In the genomic region with DNA sequence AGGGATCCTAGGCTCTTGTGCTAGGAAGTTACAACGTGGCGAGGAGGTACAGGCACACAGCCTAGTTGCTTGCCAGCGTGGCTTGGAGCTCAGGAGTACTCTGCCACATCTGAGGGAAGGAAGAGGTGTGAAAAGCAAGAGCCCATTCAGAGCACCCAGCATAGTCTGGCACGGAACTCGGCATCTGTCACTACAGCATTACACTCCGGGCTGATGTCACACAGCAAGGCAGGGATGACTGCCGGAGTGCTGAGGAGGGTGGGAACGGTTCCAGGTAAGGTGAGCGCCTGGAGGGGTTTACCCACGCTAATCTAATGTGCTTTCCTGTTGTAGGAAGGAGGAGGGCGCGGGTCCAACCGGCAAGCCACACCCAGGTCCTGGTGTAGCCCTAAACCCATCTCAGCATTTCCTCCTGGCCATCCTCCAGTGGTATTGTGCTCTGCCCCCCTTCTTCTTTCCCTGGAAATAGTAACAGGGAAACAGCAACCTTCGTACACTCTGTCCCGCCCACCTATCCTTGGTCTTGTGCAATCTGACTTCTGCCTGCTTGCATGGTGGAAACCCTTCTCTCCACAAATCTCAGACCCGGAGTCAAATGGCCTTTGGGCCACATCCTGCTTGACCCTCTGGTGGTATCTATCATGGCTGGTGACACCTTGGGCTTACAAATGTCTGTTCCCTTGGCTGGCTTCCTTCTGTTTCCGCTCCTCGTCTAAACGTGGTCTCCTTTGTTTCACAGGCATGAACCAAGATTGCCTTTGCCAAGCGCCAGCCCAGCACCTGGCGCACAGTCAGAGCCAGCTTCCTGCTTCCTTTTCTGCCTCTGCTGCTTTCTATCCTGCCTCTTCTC, we compare ENCODE assay signal across 8 mouse cellular contexts. TPM values are rescaled to one million over a fixed set of nuclear protein-coding genes. Genes with fewer than 3 reads are reported as not detected.
A peak's percentile ranks its signal among the peaks of the same experiment; 100 is the strongest.
DNase-seq lines count a peak whose midpoint lies in the region; ATAC-seq and TF ChIP-seq lines count a peak whose summit lies in the region.

No protein-coding gene starts in this region.

- peaks cover 92% of the 10 kb centered on the region for H3K36me3 ChIP-seq in hindbrain, embryonic 13.5 days
- H3K36me3 ChIP-seq in hindbrain, embryonic 11.5 days (ENCODE audit: control insufficient read depth, insufficient read depth, low read length), result peaks cover 9% of the 10 kb centered on the region; the same call in 1 of the 2 replicates
- no peaks in the 10 kb centered on the region; the same call in 1 of the 2 replicates for H3K36me3 ChIP-seq in kidney, adult 2 months (ENCODE audit: control insufficient read depth, insufficient read depth, low read length)

- H3K4me1 ChIP-seq in hindbrain, embryonic 13.5 days (replicated peaks), result peaks cover 15% of the 10 kb centered on the region
- peaks cover 3% of the 10 kb centered on the region for H3K4me1 ChIP-seq in hindbrain, embryonic 11.5 days (replicated peaks; ENCODE audit: control insufficient read depth, insufficient read depth, low read length)
- no peaks in the 10 kb centered on the region for H3K4me1 ChIP-seq in kidney, adult 2 months (ENCODE audit: control insufficient read depth, insufficient read depth, low read length)

- WGBS in hindbrain, embryonic 13.5 days, result 86% methylated on average over 21 of the region's 21 CpGs
- WGBS in hindbrain, embryonic 11.5 days, result 90% methylated on average over 21 of the region's 21 CpGs
- 42% methylated on average over 21 of the region's 21 CpGs for WGBS in kidney, adult 2 months

- intact Hi-C loops in left cerebral cortex, postnatal 36 days (cut with DNase I), result no loop called here

- no peak for TF ChIP-seq POLR2A in kidney, adult 2 months (IDR thresholded peaks at IDR 0.05; ENCODE audit: low read depth, low read length)

- no peak for DNase-seq in hindbrain, embryonic 11.5 days (ENCODE audit: low spot score)
- peak; percentile 89 for DNase-seq in cerebellum, adult 11-12 months
- DNase-seq in gastrocnemius, postnatal 25 days, result peak; percentile 70
- DNase-seq in kidney, adult 2 months, result peak; percentile 94
- peak; percentile 80 to 81 for DNase-seq in left cerebral cortex, postnatal 36 days (ENCODE audit: low spot score in 2 of 2)
- DNase-seq in right cerebral cortex, postnatal 25 days, result peak; percentile 80
- DNase-seq in retina, postnatal 1 day, result no peak

- H3K4me2 ChIP-seq in hindbrain, embryonic 13.5 days, result no peak overlapping the region
- no peak overlapping the region for H3K4me2 ChIP-seq in hindbrain, embryonic 11.5 days (replicated peaks; ENCODE audit: low read depth, low read length)

- 0 out of 2 replicates have a peak overlapping the region, but pooled peaks have one; percentile 16 for H3K9ac ChIP-seq in hindbrain, embryonic 13.5 days
- H3K9ac ChIP-seq in hindbrain, embryonic 11.5 days (ENCODE audit: low read depth, low read length), result no peak overlapping the region

- H3K27me3 ChIP-seq in hindbrain, embryonic 13.5 days, result no peaks in the 10 kb centered on the region
- no peaks in the 10 kb centered on the region for H3K27me3 ChIP-seq in hindbrain, embryonic 11.5 days (ENCODE audit: control insufficient read depth, insufficient read depth, low read length)
- no peaks in the 10 kb centered on the region for H3K27me3 ChIP-seq in kidney, adult 2 months (replicated peaks; ENCODE audit: control insufficient read depth, insufficient read depth, low read length)

- H3K4me3 ChIP-seq in hindbrain, embryonic 13.5 days, result no peak overlapping the region
- no peak overlapping the region for H3K4me3 ChIP-seq in hindbrain, embryonic 11.5 days (ENCODE audit: low read depth, low read length)
- no peak overlapping the region for H3K4me3 ChIP-seq in kidney, adult 2 months (ENCODE audit: insufficient read depth, low read depth, low read length)

- H3K9me3 ChIP-seq in hindbrain, embryonic 13.5 days, result no peaks in the 10 kb centered on the region
- no peaks in the 10 kb centered on the region for H3K9me3 ChIP-seq in hindbrain, embryonic 11.5 days (ENCODE audit: control insufficient read depth, low read length)

- no peak for ATAC-seq in hindbrain, embryonic 13.5 days (ENCODE audit: low FRiP score)
- no peak for ATAC-seq in hindbrain, embryonic 11.5 days (ENCODE audit: low FRiP score)

- H3K27ac ChIP-seq in hindbrain, embryonic 13.5 days, result no peak overlapping the region; the same call in 1 of the 2 replicates
- no peak overlapping the region for H3K27ac ChIP-seq in hindbrain, embryonic 11.5 days (ENCODE audit: low read depth, low read length)
- H3K27ac ChIP-seq in kidney, adult 2 months (ENCODE audit: insufficient read depth, low read depth, low read length), result no peak overlapping the region

- no peak for TF ChIP-seq CTCF in kidney, adult 2 months (conservative IDR thresholded peaks at IDR 0.05; ENCODE audit: insufficient read depth, insufficient read length, low read depth, low read length)

RNA-seq across cellular contexts. Expression of a gene that starts 18.9 kb away (rescaled TPM):
- not detected in 2 replicates for polyA plus RNA-seq in hindbrain, embryonic 13.5 days (2015; fragmentation: Nextera tagmentation; extraction: Ambion mirVana)
- polyA plus RNA-seq in hindbrain, embryonic 11.5 days (2014; fragmentation: Nextera tagmentation; extraction: Ambion mirVana), result not detected in 2 replicates
- total RNA-seq in gastrocnemius, postnatal 25 days (2021), result not detected
- polyA plus RNA-seq in kidney, adult 2 months (2012; rRNA removed), result 32.2 and 34.4 TPM in 2 replicates
- total RNA-seq in left cerebral cortex, postnatal 36 days (2021), result under 1 TPM in 1 of 2 experiments, not detected in 1; 0.27 TPM

RNA-seq across cellular contexts. Expression of a gene that starts 43.1 kb away (rescaled TPM):
- polyA plus RNA-seq in hindbrain, embryonic 13.5 days (2015; fragmentation: Nextera tagmentation; extraction: Ambion mirVana), result 44.5 and 48.8 TPM in 2 replicates
- polyA plus RNA-seq in hindbrain, embryonic 11.5 days (2014; fragmentation: Nextera tagmentation; extraction: Ambion mirVana), result 36.0 and 36.3 TPM in 2 replicates
- 10 to 100 TPM; 38.0 to 40.5 TPM for total RNA-seq in gastrocnemius, postnatal 25 days (2021)
- polyA plus RNA-seq in kidney, adult 2 months (2012; rRNA removed), result 37.6 and 46.4 TPM in 2 replicates
- 10 to 100 TPM; 74.9 to 86.3 TPM for total RNA-seq in left cerebral cortex, postnatal 36 days (2021)

Comparison
In these comparisons a context has a peak if more than half of its experiments do, and no peak if none do; other contexts are left out.
1. DNase-seq: peak in cerebellum, adult 11-12 months (single experiment), gastrocnemius, postnatal 25 days (single experiment), kidney, adult 2 months (single experiment), left cerebral cortex, postnatal 36 days (2 of 2) and right cerebral cortex, postnatal 25 days (single experiment); none in hindbrain, embryonic 11.5 days (single experiment) and retina, postnatal 1 day (single experiment).
2. RNA of a gene that starts 18.9 kb away (polyA plus RNA-seq): 32.2 to 34.4 TPM in kidney, adult 2 months; not detected in hindbrain, embryonic 13.5 days and not detected in hindbrain, embryonic 11.5 days; every median in the first group is over 10 times any median in the second.